Mouse (Mus musculus) liver, embryonic 18 days (tissue): ENCODE data around the gene Mxra7. TPM values are rescaled to one million over a fixed set of nuclear protein-coding genes. Genes with fewer than 3 reads are reported as not detected.

Experiments
- polyA plus RNA-seq: library from polyadenylated mRNA; depleted of rRNA; stranded (reverse); fragments of >200 nt; gene quantifications from 2 replicates; pipeline ENCODE4 v1.2.3, GENCODE M21; 2012; rRNA removed

Mxra7 gene
- 1.1 and 1.3 TPM in 2 replicates for polyA plus RNA-seq

DNA sequence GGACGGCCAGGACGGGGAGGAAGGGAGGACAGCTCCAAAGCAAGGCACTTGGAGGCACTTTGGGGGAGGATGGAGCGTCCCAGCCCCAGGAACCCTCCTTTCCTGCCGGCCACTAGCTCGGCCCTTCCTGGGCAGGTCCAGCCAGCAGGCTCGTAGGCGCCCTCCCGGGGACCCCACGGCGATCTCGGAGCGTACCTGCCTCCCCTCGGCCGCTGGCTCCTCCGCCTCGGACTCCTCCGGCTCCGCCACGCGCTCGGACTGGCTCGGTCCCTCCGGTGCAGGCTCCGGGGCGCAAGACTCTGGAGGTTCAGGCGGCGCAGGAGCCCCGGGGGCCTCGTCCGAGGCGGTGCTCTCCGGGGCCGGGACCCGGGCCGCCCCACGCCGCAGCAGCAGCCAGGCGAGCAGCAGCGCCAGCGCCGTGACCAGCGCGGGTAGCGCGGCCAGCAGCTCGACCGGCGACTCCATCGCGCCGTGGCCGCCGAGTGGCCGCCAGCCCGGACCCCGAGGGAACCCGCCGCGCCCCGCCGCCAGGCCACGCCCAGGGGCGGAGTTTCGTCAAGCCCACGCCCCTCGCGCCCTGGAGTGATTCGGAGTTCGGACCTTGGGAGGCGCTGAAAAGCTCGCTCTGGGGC is at the start of gene Mxra7:
Gene Mxra7, minus strand, starts transcription at position 513 of the 632 bp plus-strand sequence.

DNA sequence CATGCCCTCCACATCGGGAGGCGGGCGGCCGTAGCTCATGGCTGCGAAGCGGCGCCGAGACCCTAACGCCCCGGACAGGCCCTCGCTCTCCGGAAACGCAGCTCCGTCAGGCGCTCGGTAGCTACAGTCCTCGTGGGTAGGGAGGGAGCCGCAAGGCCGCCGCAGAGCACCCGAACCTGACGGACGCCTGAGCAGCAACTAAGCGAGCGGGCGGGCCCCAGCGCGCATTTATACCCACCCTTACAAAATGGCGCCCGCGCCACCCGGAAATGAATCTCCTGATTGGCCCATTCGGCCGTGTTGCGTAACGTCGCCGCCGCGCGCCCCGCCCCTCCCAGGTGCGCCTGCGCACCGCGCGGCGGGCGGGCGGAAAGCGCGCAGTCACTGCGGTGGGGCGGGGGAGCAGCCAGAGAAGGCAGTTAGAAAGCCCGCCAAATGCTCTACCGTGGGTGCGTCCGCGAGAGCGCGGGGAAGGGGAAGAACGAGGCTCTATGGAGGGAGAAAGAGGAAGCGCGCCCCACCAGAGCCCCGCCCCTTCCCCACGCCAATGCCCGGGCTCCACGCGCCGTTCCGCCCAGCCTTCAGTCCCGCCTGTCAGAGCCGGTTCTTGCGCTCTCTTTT is 25.2 kb upstream of the Mxra7 start, which contains the start of gene Srsf2:
Gene Srsf2, minus strand, starts transcription at position 204 of the 621 bp plus-strand sequence.

DNA sequence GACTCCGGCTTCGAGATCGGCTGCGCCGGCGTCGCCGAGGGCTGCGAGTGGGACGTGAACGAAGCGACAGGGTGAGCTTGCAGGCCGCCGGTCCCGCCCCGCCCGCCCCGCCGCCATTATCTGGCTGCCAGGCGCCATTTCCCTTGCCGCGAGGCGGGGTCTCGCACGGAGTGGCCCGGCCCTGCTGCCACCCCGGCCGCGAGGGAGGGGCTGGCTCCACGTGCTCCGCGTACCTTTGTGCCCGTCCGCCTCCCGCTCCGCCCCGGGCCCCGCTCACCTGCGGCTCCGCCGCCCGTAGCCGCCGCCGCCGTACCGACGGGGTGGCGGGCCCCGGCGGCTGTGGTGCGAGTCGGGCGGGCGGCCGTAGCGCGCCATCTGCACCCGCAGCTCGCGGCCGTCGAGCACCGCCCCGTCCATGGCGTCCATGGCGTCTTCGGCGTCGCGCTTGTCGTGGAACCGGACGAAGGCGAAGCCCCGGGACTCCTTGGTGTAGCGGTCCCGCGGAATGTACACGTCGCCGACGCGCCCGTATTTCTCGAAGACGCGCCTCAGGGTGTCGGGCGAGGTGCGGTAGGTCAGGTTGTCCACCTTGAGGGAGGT is 24.5 kb upstream of the Mxra7 start, which contains the start of gene Mfsd11:
Gene Mfsd11, plus strand, starts transcription at position 150 of the 600 bp plus-strand sequence.

DNA sequence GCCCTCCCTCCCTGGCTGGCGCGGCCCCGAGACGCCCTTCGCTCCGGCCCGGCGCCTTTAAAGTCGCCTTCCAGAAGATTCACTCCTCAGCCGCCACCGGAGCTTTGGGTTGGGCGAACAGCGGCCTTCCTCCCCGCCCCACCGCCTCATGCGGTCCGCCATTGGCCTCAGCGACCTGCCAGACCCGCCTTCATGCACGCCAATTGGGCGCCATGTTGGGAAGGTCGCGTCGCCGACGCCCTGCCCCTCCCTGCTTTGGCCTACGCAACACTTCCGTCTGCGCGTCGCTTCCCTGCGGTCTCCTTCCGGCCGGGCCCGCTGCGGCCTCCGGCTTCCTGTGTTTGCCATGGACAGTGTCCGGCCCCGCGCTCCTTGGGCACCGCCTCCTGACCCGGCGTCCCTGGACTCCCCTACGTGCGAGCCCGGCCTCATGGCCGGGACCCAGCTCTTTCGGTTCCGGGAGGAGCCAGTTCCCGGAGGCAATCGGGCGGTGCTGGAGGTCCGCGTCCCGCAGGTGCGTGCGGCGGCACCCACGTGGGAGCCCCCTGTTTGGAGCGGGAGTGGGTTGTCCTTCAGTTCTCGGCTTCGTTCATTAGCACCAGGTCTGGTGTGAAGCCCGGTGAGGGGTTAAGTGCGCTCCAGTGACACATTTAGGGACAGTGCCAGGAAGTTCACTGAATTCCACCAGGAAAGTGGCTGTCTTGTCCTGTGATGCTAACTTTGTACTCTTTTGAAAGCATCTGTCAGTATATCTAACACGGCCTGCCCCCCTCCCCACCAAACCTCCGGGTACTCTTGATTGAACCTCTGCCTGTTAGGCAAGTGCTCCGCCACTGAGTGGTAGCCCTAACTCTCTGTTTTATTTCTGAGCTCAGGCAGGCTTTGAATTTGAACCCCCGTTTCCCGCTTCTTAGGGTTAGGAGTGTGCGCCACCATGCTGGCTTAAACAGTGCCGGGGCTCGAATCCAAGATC is 15.7 kb upstream of the Mxra7 start, which contains the start of the genes Mettl23 and Jmjd6:
Gene Mettl23, plus strand, starts transcription at position 18 of the 973 bp plus-strand sequence.
Gene Jmjd6, minus strand, starts transcription at position 189 of the 973 bp plus-strand sequence.

DNA sequence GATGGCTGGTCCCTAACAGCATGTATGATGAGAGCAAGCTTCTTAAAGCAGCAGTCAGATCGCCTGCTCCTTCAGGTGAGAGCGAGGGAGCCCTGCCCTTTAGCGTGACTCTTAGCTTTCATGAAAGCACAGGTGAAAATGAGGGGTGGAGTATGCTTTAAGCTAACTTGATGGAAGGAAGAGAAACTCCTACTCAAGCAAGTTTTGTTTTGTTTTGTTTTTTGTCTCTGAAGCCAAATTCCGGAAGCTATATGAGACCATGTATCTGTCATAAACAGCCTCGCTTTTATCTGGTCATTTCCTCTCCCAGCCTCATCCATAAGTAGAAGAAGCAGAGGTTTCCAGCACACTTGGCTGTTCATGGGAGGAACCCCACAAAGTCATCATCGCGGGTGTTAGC is 52.4 kb downstream of the Mxra7 start, which contains the start of gene St6galnac1:
Gene St6galnac1, minus strand, starts transcription at position 101 of the 400 bp plus-strand sequence.

Other genes with a start within 250 kb of the Mxra7 start
- gene Ube2o, start 246.6 kb downstream of the Mxra7 start, polyA plus RNA-seq, result 19.3 and 22.4 TPM in 2 replicates
- gene Aanat, start 241.6 kb downstream of the Mxra7 start, polyA plus RNA-seq, result not detected in 2 replicates
- 9.3 and 11.2 TPM in 2 replicates for gene Rhbdf2, start 201.0 kb downstream of the Mxra7 start, polyA plus RNA-seq
- 0.16 and 0.19 TPM in 2 replicates for gene Prcd, start 174.5 kb downstream of the Mxra7 start, polyA plus RNA-seq
- gene Cygb, start 173.7 kb downstream of the Mxra7 start, polyA plus RNA-seq, result 1.5 TPM in 2 replicates
- not detected in 2 replicates for gene St6galnac1, start 52.5 kb downstream of the Mxra7 start, polyA plus RNA-seq
- gene Mettl23, start 15.2 kb upstream of the Mxra7 start, polyA plus RNA-seq, result 17.5 and 18.0 TPM in 2 replicates
- gene Jmjd6, start 15.4 kb upstream of the Mxra7 start, polyA plus RNA-seq, result 15.6 and 16.7 TPM in 2 replicates
- 6.5 and 6.9 TPM in 2 replicates for gene Mfsd11, start 24.4 kb upstream of the Mxra7 start, polyA plus RNA-seq
- gene Srsf2, start 25.0 kb upstream of the Mxra7 start, polyA plus RNA-seq, result 234 and 240 TPM in 2 replicates
- not detected in 2 replicates for gene Mgat5b, start 90.8 kb upstream of the Mxra7 start, polyA plus RNA-seq